Mouse (Mus musculus) layer of hippocampus, postnatal 14 days (tissue): ENCODE data around the gene Zfp423. TPM values are rescaled to one million over a fixed set of nuclear protein-coding genes. Genes with fewer than 3 reads are reported as not detected.
A peak's percentile ranks its signal among the peaks of the same experiment; 100 is the strongest.

ENCODE experiments used
- DNase-seq, 2 experiments: peaks; one replicate each; pipeline ENCODE4 v3.0.0; 2021 to 2022; ENCODE audit warnings: low spot score in 2 of 2, mixed read lengths in 1 of 2
- total RNA-seq, 2 experiments: library from RNA; stranded (reverse); gene quantifications; 2 replicates each; pipeline ENCODE4 v1.2.3; 2021

Zfp423 gene
- total RNA-seq, 2 experiments from 2014 or later, result 29.9 to 32.3 TPM

- peak; percentile 88 to 91 for DNase-seq
Measured at GRCm38 (mm10) chr8:87811399-87812068, 147.9 kb downstream of the Zfp423 start.

GRCm38 (mm10) chr8:87810771-87811170 lies 148.6 kb downstream of the Zfp423 start:
- DNase-seq, result no peak

GRCm38 (mm10) chr8:87804327-87804900 lies 155.0 kb downstream of the Zfp423 start:
- DNase-seq, result no peak

GRCm38 (mm10) chr8:87803437-87803836 lies 156.0 kb downstream of the Zfp423 start:
- DNase-seq, result no peak

- DNase-seq, result no peak
Measured at GRCm38 (mm10) chr8:87802571-87802970, 156.8 kb downstream of the Zfp423 start.

GRCm38 (mm10) chr8:87800121-87800520 lies 159.3 kb downstream of the Zfp423 start:
- peak; percentile 32 to 74 for DNase-seq

GRCm38 (mm10) chr8:87796234-87796633 lies 163.2 kb downstream of the Zfp423 start:
- DNase-seq, result no peak

GRCm38 (mm10) chr8:87794639-87795038 lies 164.8 kb downstream of the Zfp423 start:
- no peak for DNase-seq

GRCm38 (mm10) chr8:87791103-87791502 lies 168.3 kb downstream of the Zfp423 start:
- DNase-seq, result no peak

- no peak for DNase-seq
Measured at GRCm38 (mm10) chr8:87784641-87785439, 174.6 kb downstream of the Zfp423 start.

GRCm38 (mm10) chr8:87784227-87784626 lies 175.2 kb downstream of the Zfp423 start:
- DNase-seq, result no peak

GRCm38 (mm10) chr8:87783198-87783597 lies 176.2 kb downstream of the Zfp423 start:
- no peak for DNase-seq

- DNase-seq, result no peak
Measured at GRCm38 (mm10) chr8:87777586-87777985, 181.8 kb downstream of the Zfp423 start.

- no peak for DNase-seq
Measured at GRCm38 (mm10) chr8:87775889-87776288, 183.5 kb downstream of the Zfp423 start.

- no peak for DNase-seq
Measured at GRCm38 (mm10) chr8:87774966-87775365, 184.4 kb downstream of the Zfp423 start.

GRCm38 (mm10) chr8:87772894-87773502 lies 186.4 kb downstream of the Zfp423 start:
- no peak for DNase-seq

GRCm38 (mm10) chr8:87767882-87768281 lies 191.5 kb downstream of the Zfp423 start:
- DNase-seq, result no peak

GRCm38 (mm10) chr8:87765276-87765675 lies 194.1 kb downstream of the Zfp423 start:
- DNase-seq, result no peak

- DNase-seq, result no peak
Measured at GRCm38 (mm10) chr8:87758750-87759149, 200.6 kb downstream of the Zfp423 start.

- DNase-seq, result no peak
Measured at GRCm38 (mm10) chr8:87754853-87755252, 204.5 kb downstream of the Zfp423 start.

- DNase-seq, result no peak
Measured at GRCm38 (mm10) chr8:87753636-87754035, 205.8 kb downstream of the Zfp423 start.

- DNase-seq, result no peak
Measured at GRCm38 (mm10) chr8:87753148-87753547, 206.2 kb downstream of the Zfp423 start.
